Mouse (Mus musculus) mouse trophoblast stem cell (cell line): Measurements from ENCODE around the gene Ppp1cc.

Source experiments
- in situ Hi-C, 2 experiments: fragments of 300-500 bp; cut with MseI, MboI; formaldehyde crosslinking; loops; 2 replicates in 1 of 2; 3 replicates in 1 of 2; pipeline ENCODE4 v1.15.1; 2025

The Ppp1cc gene

DNA sequence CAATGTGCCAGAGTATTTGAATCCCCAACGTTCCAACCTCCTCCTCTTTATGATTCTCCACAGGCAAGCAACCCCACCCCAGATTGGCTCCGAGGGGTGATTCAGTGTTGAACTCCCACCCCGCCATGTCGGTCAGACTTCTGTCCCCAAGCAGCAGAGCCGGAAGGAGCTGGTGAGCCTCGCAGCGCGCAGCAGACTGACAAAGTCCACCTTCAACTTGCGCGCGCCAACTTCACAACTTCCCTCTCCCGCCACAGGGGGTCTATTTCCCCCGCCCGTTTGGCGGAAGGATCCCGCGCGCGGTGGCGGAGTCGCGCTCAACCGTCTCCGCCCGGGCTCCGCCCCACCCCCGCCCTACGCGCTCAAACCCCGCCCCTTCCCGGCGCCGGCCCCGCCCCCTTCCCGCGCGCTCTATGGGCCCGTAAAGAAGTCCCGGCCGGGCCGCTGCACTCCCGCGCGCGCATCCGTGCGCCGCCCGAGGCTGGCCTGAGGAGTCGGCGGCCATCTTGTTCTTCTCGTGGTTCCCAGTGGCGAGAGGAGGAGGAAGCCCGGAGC is at the start of gene Ppp1cc:
Gene Ppp1cc (plus strand): TSS at position 452 of the 555 bp plus-strand sequence.
- in situ Hi-C loops, result no loop called here

DNA sequence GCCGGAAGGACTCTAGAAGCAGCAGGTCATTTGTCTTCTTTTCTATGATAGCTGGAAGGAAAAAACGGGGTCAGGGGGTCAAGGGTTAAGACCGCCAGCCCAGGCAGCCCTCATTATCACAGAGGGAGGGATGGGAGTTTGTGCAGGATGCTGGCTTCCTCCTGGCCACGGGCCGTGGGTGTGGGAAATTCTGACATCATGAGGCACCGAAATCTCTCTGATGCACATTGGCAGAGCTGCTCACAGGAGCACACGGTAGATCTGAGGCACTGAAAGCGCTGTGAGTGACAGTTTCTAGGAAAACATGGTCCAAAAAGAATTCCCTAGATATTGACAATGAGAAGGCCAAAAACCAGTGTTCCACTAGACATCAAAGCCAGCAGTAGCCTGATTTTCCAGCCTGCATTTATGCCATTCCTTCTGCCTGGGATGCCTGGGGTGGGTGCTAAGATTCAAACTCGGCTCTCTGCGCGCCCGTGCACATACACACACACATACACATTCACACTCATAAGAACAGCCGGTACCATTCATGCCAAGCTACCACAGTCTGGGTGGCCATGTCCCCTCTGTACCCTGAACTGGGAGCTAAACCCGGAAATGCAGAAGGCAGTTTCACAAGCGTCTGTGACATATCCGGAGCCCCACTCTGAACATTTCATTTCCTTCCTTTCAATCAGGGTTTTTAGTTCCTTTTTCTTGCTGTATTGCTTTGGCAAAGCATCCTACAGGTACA is 48.6 kb upstream of the Ppp1cc start:
- in situ Hi-C loops, result no loop called here

DNA sequence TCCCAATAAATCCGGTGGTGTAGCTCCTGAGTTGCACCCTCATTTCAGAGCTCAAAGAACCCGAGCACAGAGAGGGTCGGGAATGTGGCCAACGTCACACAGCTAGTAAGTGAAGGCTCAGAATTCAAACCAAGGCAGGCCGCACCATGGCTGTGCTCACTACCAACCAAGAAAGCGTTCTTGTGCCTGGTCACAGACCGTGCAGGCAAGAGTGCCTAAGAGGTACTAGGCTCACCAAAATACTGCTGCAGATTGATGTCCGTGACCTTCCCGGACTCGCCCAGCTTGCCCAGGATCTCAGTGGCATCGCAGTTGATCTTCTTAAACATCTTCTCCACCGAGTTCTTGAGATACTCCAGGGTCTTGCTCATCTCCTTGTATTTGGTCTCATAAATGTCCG is 47.5 kb upstream of the Ppp1cc start:
- in situ Hi-C loops, result no loop called here

DNA sequence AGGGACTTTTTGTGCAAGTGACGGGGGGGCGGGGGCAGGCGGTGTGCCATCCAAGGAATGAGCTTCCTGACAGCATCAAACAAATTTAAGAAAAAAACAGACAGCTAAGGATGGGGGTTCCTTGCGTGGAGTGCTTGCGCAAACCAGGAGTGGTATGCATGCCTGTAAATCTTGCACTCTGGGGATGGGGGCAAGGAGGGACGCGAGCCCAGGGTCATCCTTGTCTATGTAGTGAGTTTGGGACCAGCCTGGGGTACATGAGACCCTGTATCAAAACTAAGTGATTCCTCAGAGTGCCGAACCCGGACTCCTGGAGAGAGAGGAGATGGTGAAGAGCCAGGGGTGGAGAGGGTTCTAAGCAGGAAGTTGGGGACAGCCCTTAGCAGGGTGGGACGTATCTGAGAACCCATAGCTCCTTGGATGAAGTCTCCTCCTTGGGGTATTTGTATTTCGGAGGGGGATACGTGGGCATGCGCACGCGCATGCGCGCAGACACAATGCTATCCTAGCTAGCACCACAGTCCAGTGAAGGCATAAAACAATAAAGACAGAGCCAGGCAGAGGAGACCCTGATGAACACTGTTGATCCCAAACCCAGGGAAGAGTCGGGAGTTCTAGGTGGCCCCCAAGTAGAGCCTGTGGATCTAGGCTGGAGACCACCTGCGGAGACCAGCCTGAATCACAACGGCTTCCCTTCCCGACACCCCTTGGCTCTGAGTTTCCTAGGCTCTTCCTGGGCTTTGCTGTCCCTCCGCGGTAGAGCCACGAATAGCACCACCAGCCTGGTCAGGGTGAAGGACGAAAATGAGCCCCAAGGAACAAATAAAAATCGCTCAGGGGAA is 46.8 kb upstream of the Ppp1cc start:
- in situ Hi-C loops, result no loop called here

DNA sequence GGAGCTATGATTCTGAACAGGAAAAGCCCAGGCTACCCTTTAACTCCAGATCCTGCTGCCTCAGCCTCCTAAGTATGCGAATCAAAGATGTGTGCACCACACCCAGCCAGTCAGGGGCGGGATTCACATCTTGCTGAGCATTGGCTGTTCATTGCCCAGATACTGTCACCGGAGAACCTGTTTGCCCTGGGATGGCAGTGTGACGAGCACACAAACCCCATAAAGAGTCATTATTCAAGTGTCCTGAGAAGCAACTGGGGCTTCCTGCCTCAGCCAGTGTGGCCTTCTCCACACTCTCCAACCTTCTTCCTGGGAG is 46.2 kb upstream of the Ppp1cc start:
- in situ Hi-C loops, result no loop called here

DNA sequence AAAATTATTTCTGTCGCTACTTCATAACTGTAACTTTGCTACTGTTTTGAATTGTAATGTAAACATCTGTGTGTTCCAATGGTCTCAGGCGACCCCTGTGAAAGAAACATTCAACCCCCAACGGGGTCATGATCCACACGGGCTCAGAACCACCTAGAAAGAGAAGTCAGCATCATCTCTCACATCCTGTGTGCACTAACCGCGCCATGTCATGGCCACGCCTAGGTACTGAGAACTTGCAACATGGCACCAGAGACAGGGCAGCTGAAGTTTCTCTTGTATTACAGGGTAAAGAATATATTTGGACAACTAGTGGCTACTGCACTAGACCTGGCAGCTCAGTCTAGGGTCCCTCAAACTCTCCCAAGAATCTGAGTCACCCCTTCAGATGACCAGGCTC is 44.6 kb upstream of the Ppp1cc start:
- in situ Hi-C loops, result no loop called here

DNA sequence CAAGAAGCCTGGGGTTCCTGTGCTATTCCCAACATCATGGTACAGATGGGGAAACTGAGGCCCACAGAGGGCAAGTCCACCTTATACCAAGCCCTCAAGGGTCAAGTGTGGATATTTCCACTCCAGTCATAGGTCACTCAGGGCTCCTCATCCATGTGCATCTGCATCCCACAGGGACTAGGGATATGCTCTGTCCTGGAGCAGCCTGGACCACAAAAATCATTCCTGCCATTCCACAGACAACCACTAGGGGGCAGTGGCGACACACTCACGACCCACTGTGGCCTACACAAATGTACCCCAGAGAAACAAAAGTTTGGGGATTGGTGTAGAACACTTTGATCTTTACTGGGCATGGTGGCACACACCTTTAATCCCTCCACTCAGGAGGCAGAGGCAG is 43.9 kb upstream of the Ppp1cc start:
- in situ Hi-C loops, result no loop called here

DNA sequence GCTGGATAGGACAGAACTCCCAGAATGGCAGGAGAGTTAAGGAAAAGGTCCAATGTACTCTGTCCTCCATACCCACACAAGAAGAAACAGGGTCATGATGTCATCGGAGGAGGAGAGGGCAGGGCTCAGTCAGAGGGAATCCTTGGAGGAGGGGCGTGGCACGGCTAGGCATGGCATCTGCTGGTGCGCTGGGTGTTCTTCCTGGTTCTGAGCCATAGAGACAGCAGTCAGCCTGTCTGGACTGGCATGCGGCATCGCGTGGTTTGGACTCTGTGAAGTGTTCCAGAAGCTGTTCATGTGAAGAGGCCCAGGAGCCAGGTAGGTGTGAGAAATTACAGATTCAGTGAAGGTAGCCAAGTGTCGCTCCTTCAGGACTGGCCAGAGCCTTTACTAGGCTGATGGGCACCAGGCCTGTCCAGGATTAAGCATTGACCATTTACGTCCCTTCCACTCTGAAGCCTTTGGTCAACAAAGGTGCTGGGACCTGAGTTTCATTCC is 42.8 kb upstream of the Ppp1cc start:
- in situ Hi-C loops, result no loop called here

DNA sequence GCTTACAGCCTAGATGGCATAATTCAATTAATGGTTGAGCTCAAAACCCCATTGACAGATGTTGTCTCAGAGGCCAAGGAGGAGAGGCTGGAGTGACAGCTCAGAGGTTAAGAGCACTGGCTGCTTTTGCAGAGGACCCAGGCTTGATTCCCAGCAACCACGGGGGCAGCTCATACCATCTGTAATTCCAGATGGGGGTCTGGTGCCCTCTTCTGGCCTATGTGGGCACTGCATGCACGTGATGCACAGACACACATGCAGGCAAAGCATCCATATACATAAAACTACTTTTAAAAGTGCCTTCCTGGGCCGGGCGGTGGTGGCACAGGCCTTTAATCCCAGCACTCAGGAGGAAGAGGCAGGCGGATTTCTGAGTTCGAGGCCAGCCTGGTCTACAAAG is 41.8 kb upstream of the Ppp1cc start:
- in situ Hi-C loops, result no loop called here

DNA sequence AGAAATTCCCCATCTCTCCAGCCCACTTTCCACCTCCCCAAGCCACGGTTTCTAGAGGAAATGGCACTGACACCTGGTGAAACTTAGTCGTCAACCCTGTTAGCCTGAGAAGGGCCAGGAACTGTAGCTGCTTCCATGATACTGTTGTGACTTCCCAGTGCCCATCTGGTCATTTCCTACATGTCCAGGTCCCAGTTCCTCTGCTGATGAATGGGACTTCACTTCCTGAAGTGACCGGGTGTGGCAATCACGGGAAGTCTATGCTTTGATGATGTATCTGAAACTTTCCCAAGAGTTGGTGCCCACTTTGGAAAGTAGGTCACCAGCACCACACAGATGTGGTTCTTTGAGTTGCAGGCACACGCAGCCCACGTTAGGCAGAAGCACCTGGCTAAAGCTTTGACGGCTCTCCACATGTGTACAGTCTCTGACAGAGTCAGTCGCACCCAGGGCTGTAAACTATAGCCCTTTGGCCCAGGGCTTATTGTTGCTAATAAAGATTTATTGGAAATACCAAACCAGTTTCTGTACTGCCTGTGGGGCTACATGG is 32.8 kb upstream of the Ppp1cc start:
- in situ Hi-C loops, result no loop called here

DNA sequence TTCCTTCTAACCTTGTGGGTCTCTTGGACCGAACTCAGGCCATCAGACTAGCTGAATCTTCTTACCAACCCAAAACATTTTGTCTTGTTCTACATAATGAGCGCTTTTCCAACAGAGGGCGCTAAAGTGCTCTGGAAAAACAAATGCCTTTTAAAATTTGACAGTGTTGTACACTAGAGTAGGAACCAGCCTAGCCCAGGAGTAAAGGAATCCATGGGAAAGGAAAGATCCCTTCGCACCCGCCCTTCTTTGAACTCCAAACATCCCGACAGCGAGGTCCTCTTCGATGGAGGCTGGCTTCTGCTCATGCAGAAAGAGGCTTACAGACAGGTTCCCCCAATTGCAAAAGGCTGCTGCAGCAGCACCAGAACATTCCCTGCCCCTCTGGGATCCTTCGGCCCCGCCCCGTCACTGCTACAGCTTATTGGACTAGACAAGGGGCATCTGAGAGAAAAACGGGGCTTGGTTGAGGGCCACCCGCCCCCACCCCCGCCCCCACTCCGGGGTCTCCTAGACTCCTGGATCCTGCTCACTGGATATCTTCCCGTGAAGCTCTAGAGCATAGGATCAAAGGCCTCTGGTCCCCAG is 28.9 kb upstream of the Ppp1cc start:
- in situ Hi-C loops, result no loop called here

DNA sequence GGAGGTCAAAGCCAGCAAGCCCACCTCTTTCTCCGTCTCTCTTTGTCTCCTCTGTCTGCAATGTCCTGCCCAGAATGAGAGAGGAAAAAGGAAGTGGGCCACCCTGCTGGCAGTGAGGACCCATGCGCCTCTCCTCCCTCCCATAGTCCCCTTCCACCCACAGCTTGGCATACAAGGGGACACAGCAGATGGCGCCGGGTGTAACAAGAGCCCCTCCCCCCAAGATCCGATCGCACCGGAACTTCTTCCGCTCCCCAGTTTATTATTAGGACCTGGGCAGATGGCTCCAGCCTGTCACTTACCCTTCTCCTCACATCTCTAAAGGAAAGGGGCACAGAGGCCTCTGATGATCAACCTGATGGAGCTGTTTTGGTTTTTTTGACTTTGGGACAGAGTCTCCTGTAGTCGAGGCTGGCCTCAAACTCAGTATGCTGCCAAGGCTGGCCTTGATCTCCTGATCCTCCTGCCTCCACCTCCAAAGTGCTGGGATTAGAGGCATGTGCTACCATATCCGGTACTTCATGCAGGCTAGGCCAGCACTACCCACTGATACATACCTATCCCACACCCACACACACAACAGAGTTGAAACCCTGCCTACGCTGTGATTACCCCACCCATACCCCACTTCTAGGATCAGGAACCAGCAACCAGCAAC is 27.6 kb upstream of the Ppp1cc start:
- in situ Hi-C loops, result no loop called here

DNA sequence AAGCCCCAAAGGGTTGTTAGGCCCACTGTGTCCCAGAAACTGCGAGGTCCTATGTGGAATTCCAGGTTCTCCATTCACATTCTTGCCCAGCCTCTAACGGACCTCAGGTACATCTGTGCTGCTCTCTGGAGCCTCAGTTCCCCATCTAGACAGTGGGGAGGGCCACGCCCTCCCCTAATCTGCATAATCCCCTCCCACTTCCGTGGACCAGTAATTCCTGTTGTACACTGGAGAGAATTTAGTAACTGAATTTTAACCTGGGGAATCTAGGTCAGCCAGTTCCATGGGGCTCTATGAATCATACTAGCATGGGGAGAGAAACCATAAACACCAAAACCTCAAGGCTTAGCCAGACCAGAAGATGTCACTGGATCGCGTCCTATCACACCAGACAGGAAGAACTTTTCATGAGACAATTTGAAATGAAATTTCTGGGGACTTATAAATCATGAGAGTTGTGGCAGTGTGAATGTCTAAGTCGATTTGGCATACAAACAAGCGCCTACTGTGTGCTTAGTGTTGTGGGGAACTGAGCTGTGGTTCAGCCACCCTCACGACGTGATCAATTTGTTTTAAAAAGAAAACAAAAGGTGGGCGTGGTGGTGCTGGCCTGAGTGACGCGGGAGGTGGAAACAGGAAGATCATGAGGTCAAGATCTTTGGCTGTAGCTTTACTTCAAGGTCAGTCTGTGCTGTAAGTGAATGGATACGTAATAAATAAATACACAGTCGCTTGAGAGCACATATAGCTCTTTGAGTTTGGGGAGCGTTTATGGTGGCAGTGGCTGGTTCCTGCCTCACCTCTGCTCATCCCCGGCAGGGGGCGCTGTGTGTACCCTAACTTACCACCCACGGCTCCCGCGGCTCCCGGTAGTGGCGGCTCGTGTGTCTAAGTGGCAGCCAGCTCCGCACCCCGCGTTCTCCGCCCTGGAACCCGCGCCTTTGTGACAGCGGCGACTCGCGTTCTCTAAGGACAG is 26.7 kb upstream of the Ppp1cc start:
- in situ Hi-C loops, result no loop called here

DNA sequence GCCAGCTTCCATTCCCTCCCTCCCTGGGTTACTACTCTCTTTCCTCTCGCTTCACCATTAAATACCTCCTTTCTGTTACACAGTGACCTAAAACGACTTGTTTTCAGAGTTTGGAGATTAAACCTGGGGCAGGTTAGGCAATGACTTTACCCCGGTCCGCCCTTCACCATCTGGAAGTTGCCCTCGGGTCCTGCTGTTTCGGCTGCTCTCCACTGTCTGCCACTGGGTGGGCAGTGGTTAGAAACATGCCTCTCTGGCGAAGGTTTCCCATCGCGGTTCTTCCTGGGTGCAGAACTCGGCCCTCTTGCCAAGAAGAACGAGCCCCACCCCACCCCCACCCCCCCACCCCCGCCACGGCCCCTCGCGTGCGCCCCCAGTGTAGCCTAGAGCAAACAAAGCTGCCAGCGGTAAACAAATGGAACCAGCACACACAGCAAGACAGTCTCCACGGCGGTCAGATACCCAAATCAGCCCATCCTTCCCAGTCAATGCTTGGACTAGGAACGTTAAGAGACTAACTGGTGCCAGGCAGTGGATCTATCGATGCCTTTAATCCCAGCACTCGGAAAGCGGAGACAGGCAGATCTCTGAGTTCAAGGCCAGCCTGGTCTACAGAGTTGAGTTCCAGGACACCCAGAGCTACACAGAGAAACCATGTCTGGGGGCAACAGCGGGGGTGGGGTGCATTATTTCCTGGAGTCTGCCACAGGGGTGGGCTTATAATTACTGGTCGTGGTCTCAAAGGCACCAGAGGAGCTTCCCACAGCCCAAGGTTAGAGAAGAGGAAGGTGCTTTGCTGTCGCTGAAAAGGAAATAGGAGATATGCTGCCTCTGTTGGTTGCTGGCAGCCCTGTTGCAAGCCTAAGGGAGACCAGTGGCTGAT is 25.7 kb upstream of the Ppp1cc start:
- in situ Hi-C loops, result no loop called here

DNA sequence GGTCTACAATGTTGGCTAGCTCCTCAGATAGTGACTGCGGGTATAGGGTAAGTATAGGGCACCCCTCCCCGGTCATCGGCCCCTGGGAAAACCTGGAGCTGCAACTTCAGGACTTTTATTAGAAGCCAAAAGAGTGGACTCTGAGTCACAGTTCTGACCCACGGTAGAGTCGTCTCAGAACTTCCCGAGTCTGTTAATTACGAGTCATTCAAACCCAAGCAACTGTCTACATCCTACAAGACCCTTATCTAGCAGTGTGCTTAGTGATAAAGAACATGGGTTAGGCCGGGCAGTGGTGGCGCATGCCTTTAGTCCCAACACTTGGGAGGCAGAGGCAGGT is 25.1 kb upstream of the Ppp1cc start:
- in situ Hi-C loops, result no loop called here

DNA sequence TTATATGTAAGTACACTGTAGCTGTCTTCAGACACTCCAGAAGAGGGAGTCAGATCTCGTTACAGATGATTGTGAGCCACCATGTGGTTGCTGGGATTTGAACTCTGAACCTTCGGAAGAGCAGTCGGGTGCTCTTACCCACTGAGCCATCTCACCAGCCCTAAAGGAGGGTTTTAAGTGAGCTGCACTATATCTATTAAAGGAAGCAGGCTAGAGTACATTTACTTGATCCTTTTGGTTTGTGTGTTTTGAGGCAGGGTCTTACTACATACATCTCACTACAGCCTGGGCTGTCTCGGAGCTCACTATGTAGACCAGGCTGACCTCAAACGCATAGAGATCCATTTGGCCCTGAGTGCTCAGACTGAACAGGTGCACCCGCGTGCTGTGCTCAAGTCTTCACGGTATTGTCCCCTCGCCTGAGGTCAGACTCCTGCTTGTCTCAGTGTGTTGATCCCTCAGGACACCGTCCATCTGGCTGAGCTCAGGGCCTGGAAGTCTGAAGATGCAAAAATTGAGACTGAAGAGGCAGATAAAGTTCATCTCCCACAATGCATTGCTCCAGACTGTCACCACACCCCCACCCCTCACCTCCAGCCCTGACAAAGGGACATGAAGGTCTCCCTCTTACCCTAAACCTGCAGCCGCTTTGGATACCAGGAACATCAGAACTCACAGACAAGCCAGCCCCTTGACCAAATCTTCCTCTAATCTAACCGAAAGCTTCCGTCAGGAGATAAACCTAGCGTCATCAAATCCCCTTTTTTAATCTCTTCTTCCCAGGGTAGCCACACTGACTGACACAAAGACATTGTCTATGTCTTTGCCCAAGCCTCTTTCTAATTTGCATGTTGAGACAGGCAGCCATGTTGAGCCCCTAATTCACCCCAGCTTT is 23.4 kb upstream of the Ppp1cc start:
- in situ Hi-C loops, result no loop called here

DNA sequence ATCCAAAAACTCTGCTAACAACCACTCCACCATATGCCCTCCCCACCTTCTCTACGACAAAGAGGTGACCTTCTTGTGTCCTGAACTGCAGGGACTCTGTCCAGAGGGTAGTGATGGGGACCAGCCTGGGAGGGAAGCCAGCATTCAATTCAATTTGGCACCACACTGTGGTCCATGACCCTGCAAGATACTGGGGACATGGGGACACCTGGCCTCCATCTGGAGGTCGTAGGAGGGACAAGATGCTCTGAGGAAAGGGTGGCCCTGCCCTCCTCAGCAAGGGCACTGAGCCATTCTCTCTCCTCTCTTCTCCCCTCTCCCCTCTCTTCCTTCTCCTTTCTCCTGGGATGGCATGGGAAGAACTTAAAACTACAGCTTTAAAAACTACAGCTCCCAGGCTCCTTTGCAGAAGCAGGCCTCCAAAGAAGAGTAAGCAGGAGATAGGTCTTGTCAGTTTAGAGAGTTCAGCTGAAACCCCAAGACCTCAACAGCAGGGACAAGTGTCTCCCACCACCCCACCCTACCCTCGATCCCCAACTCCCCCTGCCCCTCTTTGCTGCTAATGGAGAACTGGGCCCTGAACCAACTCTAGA is 22.7 kb upstream of the Ppp1cc start:
- in situ Hi-C loops, result no loop called here
